Mouse (Mus musculus): ENCODE measurements around the gene Sept11. TPM values are rescaled to one million over a fixed set of nuclear protein-coding genes. Genes with fewer than 3 reads are reported as not detected.

The Sept11 gene
- polyA plus RNA-seq, 1 experiment from 2014 or later: 21.4 TPM

DNA sequence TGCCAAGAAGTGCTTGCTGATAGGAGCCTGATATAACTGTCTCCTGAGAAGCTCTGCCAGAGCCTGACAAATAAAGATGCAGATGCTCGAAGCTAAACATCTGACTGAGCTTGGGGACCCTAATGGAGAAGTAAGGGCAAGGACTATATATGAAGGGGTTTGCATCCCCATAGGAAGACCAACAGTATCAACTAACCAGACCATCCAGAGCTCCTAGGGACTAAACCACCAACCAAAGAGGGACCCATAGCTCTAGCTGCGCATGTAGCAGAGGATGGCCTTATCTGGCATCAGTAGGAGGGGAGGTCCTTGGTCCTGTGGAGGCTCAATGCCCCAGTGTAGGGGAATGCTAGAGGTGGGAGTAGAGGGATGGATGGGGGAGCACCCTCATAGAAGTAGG is 131.3 kb downstream of the Sept11 start:
- ATAC-seq (ENCODE audit: low read depth): no peak
- WGBS (ENCODE audit: insufficient replicate concordance): 57% methylated on average over 2 of the region's 2 CpGs
- H3K36me3 ChIP-seq (ENCODE audit: control insufficient read depth, insufficient read depth): no peaks in the 10 kb centered on the region
- no peak overlapping the region for H3K27ac ChIP-seq (ENCODE audit: low read length)
- no peak overlapping the region for H3K4me2 ChIP-seq (ENCODE audit: low read depth, low read length)
- no peaks in the 10 kb centered on the region for H3K9me3 ChIP-seq (replicated peaks; ENCODE audit: control insufficient read depth, low read length)
- no peak overlapping the region for H3K9ac ChIP-seq (ENCODE audit: low read depth, low read length)
- H3K4me3 ChIP-seq (ENCODE audit: low read depth, low read length): no peak overlapping the region
- H3K4me1 ChIP-seq (ENCODE audit: control insufficient read depth, low read depth, low read length): peaks cover 11% of the 10 kb centered on the region
- H3K27me3 ChIP-seq (ENCODE audit: control insufficient read depth, insufficient read depth, low read depth, low read length): no peaks in the 10 kb centered on the region

Other genes with a start within 250 kb of the Sept11 start
- 1.1 and 1.4 TPM in 2 replicates for gene Sowahb, start 48.4 kb upstream of the Sept11 start, polyA plus RNA-seq (2015; fragmentation: Nextera tagmentation; extraction: Ambion mirVana)
- 31.6 and 34.0 TPM in 2 replicates for gene Ccni, start 113.1 kb downstream of the Sept11 start, polyA plus RNA-seq (2015; fragmentation: Nextera tagmentation; extraction: Ambion mirVana)
- gene 2010109A12Rik, start 113.1 kb downstream of the Sept11 start, polyA plus RNA-seq (2015; fragmentation: Nextera tagmentation; extraction: Ambion mirVana): 1.9 and 2.0 TPM in 2 replicates
- 21.0 and 21.1 TPM in 2 replicates for gene Ccng2, start 173.8 kb downstream of the Sept11 start, polyA plus RNA-seq (2015; fragmentation: Nextera tagmentation; extraction: Ambion mirVana)